Mouse (Mus musculus) urinary bladder, postnatal 25 days (tissue): ENCODE measurements around the gene Dnmbp.

ENCODE experiments used
- DNase-seq: peaks from one replicate; pipeline ENCODE4 v3.0.0; 2022; ENCODE audit warnings: low spot score

Dnmbp gene

GRCm38 (mm10) chr19:43801427-43802051 lies 138.5 kb downstream of the Dnmbp start:
- no peak for DNase-seq

GRCm38 (mm10) chr19:43797216-43797615 lies 142.8 kb downstream of the Dnmbp start:
- no peak for DNase-seq
